8 mouse cellular contexts compared by ENCODE assay signal in the genomic region with DNA sequence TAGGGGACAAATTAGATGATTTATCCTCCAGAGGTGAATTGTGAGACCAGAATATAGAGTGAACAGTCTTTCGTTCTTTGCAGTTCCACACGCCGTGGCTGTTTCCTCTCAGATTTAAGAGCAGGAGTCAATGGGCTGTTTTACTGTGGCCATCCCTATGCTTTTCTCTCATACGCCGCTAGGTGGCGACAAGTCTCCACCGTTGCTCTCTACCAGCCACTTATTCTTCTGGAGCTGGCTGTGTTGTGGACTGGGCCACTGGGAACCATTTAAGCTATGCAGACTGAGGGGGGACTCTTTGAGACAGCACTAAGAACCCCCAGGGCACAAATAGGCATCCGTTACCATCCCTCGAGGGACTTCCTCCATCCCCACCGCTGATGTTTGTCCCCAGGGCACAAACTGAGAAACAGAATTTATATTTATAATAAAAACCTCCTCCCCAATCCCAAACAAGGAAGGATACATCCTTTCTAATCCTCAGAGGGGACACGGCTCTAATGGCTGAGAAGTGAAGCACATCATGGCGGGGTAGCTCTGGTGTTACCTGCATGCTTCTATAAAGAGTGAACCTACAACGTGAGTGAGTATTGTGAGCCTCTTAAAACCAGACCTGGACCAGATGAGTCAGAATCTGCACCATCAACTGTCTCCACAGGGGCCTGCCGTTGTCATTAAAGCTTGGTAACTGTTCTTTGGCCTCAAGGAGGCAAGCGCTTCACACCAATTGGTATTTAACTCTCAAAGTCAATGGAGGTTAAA. TPM values are rescaled to one million over a fixed set of nuclear protein-coding genes. Genes with fewer than 3 reads are reported as not detected.
DNase-seq lines count a peak whose midpoint lies in the region; ATAC-seq and TF ChIP-seq lines count a peak whose summit lies in the region.

No protein-coding gene starts in this region.

- TF ChIP-seq CTCF in CH12.LX (conservative IDR thresholded peaks at IDR 0.05 in 1 of 2, IDR thresholded peaks at IDR 0.05 in 1 of 2; ENCODE audit: low read depth in 2 of 2, low read length in 2 of 2) = peak; percentile 80 to 88
- peak; percentile 85 for TF ChIP-seq CTCF in lung, adult 2 months (IDR thresholded peaks at IDR 0.05; ENCODE audit: insufficient read depth, low read length)
- TF ChIP-seq CTCF in olfactory bulb, adult 2 months (IDR thresholded peaks at IDR 0.05; ENCODE audit: insufficient read depth, low read depth, low read length) = peak; percentile 39

- in situ Hi-C loops in CH12.LX (cut with MboI; ENCODE audit: low pct_ligation_motif_present, low pct_unique_long_range_greater_than_20kb, low sequenced_read_pairs) = no loop called here

- no peak for TF ChIP-seq POLR2A in CH12.LX (IDR thresholded peaks at IDR 0.05; ENCODE audit: low read depth, low read length)
- no peak for TF ChIP-seq POLR2A in lung, adult 2 months (IDR thresholded peaks at IDR 0.05; ENCODE audit: borderline replicate concordance, extremely low read depth, low read depth, low read length)
- TF ChIP-seq POLR2A in olfactory bulb, adult 2 months (IDR thresholded peaks at IDR 0.05; ENCODE audit: insufficient read depth, low read depth, low read length) = no peak

- TF ChIP-seq EP300 in CH12.LX (IDR thresholded peaks at IDR 0.05; ENCODE audit: low read length) = no peak

- no peaks in the 10 kb centered on the region for H3K36me3 ChIP-seq in CH12.LX (replicated peaks in 1 of 2; ENCODE audit: control insufficient read depth in 1 of 2, insufficient read depth in 1 of 2, low read length in 1 of 2)
- H3K36me3 ChIP-seq in heart, embryonic 16.5 days (ENCODE audit: control insufficient read depth, insufficient read depth) = no peaks in the 10 kb centered on the region

- H3K79me2 ChIP-seq in CH12.LX (replicated peaks; ENCODE audit: control insufficient read depth, extremely low read depth, insufficient read depth, poor library complexity, severe bottlenecking) = no peaks in the 10 kb centered on the region

- H3K27me3 ChIP-seq in CH12.LX (replicated peaks) = peaks cover 21% of the 10 kb centered on the region
- H3K27me3 ChIP-seq in heart, embryonic 16.5 days (ENCODE audit: control insufficient read depth, insufficient read depth, low read length) = no peaks in the 10 kb centered on the region

- DNase-seq in CH12.LX (ENCODE audit: extremely low read depth) = peak; percentile 51
- DNase-seq in adrenal gland, adult 18-20 months (ENCODE audit: low spot score in 2 of 2) = peak; percentile 58 to 64
- DNase-seq in embryo, embryonic 10 days (ENCODE audit: low spot score) = peak; percentile 87
- peak; percentile 58 to 66 for DNase-seq in kidney, postnatal 25 days
- peak; percentile 49 for DNase-seq in lung, adult 2 months
- DNase-seq in urinary bladder, postnatal 36 days (ENCODE audit: low spot score in 2 of 2) = peak; percentile 25 to 34

- H3K9ac ChIP-seq in CH12.LX (ENCODE audit: insufficient read depth, low read depth) = no peak overlapping the region
- H3K9ac ChIP-seq in heart, embryonic 16.5 days (ENCODE audit: low read length) = no peak overlapping the region

- H3K4me3 ChIP-seq in CH12.LX (replicated peaks in 1 of 3; ENCODE audit: low read depth in 2 of 3, low read length in 2 of 3, poor library complexity in 1 of 3) = no peak overlapping the region
- H3K4me3 ChIP-seq in heart, embryonic 16.5 days (ENCODE audit: low read length) = no peak overlapping the region
- H3K4me3 ChIP-seq in lung, adult 2 months (replicated peaks; ENCODE audit: extremely low read depth, low read depth, low read length) = no peak overlapping the region
- no peak overlapping the region for H3K4me3 ChIP-seq in olfactory bulb, adult 2 months (ENCODE audit: insufficient read depth, low read depth, low read length)

- no peaks in the 10 kb centered on the region for H3K4me1 ChIP-seq in CH12.LX (ENCODE audit: control insufficient read depth in 1 of 2, insufficient read depth in 2 of 2)
- H3K4me1 ChIP-seq in heart, embryonic 16.5 days (ENCODE audit: control insufficient read depth, insufficient read depth, low read length) = peaks cover 4% of the 10 kb centered on the region; the same call in 1 of the 2 replicates
- no peaks in the 10 kb centered on the region for H3K4me1 ChIP-seq in lung, adult 2 months (ENCODE audit: control insufficient read depth, insufficient read depth, low read length)
- no peaks in the 10 kb centered on the region for H3K4me1 ChIP-seq in olfactory bulb, adult 2 months (ENCODE audit: control insufficient read depth, insufficient read depth, low read length)

- dilution Hi-C loops in CH12.LX (cut with MboI; ENCODE audit: extremely low pct_ligation_motif_present, extremely low pct_unique_long_range_greater_than_20kb, low sequenced_read_pairs) = no loop called here

- TF ChIP-seq RAD21 in CH12.LX (IDR thresholded peaks at IDR 0.05; ENCODE audit: low read depth, low read length) = no peak; the same call in none of the 2 replicates

- no peak overlapping the region; the same call in 1 of the 2 replicates for H3K4me2 ChIP-seq in CH12.LX (ENCODE audit: insufficient read depth, low read depth, poor library complexity, severe bottlenecking)
- H3K4me2 ChIP-seq in heart, embryonic 16.5 days (ENCODE audit: low read depth, low read length) = no peak overlapping the region

- H3K27ac ChIP-seq in CH12.LX (ENCODE audit: insufficient read depth, low read depth) = no peak overlapping the region
- no peak overlapping the region for H3K27ac ChIP-seq in heart, embryonic 16.5 days (ENCODE audit: low read length)
- H3K27ac ChIP-seq in olfactory bulb, adult 2 months (ENCODE audit: insufficient read depth, low read depth, low read length) = no peak overlapping the region

- 33% methylated on average over 15 of the region's 15 CpGs for WGBS in heart, embryonic 16.5 days
- 31% methylated on average over 15 of the region's 15 CpGs for WGBS in lung, adult 2 months
- WGBS in olfactory bulb, adult 2 months = 28% methylated on average over 15 of the region's 15 CpGs

- no peaks in the 10 kb centered on the region for H3K9me3 ChIP-seq in CH12.LX (replicated peaks; ENCODE audit: low read length)
- no peaks in the 10 kb centered on the region for H3K9me3 ChIP-seq in heart, embryonic 16.5 days (replicated peaks; ENCODE audit: control insufficient read depth, low read length)

- peak; percentile 43; the same call in 1 of the 2 replicates for ATAC-seq in heart, embryonic 16.5 days (replicated peaks; ENCODE audit: extremely low read depth, insufficient read depth, low FRiP score)

TF ChIP-seq in CH12.LX, 34 proteins besides CTCF, POLR2A, EP300 and RAD21:
- TF ChIP-seq SMC3 (IDR thresholded peaks at IDR 0.05; ENCODE audit: low read depth, low read length) (peak; percentile 69), USF1 (IDR thresholded peaks at IDR 0.05; ENCODE audit: low read depth, low read length) (no peak)

RNA-seq across cellular contexts. Expression of gene Api5, which starts 33.0 kb away (rescaled TPM):
- 60.2 and 73.8 TPM in 2 replicates for total RNA-seq in CH12.LX (2012; rRNA removed)
- 160 and 183 TPM in 2 replicates for total RNA-seq in CH12.LX (2014; rRNA removed)
- polyA plus RNA-seq in CH12.LX (2012; ENCODE audit: insufficient read length, low read depth) = 99.1 and 108 TPM in 2 replicates
- 10 to 100 TPM; 73.2 to 84.0 TPM for total RNA-seq in adrenal gland, adult 18-20 months (2021)
- 84.0 and 90.2 TPM in 2 replicates for polyA plus RNA-seq in heart, embryonic 16.5 days (2015; fragmentation: Nextera tagmentation; extraction: Ambion mirVana)
- 22.2 and 23.1 TPM in 2 replicates for polyA plus RNA-seq in lung, adult 2 months (2012; rRNA removed)
- polyA plus RNA-seq in olfactory bulb, adult 2 months (2012; ENCODE audit: insufficient read depth, insufficient read length, low replicate concordance, missing spikeins) = 298 TPM in 1 of 2 replicates, not detected in the other

Comparison
In these comparisons a context has a peak if more than half of its experiments do, and no peak if none do; other contexts are left out.
1. DNase-seq: peak in every context shown above with its lines; median percentile 87 in embryo, embryonic 10 days; 62 in kidney, postnatal 25 days; 61 in adrenal gland, adult 18-20 months; 51 in CH12.LX; 49 in lung, adult 2 months; 30 in urinary bladder, postnatal 36 days.